Mouse (Mus musculus) G1E-ER4 (cell line): ENCODE results near the gene Nedd9. TPM values are rescaled to one million over a fixed set of nuclear protein-coding genes. Genes with fewer than 3 reads are reported as not detected.

Experiments used
- GATA1 ChIP-seq: IDR thresholded peaks from one replicate; pipeline ENCODE4 v1.8.0; 2012; ENCODE audit warnings: low read length, inconsistent platforms
- polyA plus RNA-seq: library from polyadenylated mRNA; stranded (reverse); fragments of >175 nt; gene quantifications from 2 replicates; pipeline ENCODE4 v1.2.3, GENCODE M21; 2012

The Nedd9 gene
- polyA plus RNA-seq: 0.02 and 0.16 TPM in 2 replicates

- no peak for TF ChIP-seq GATA1
Observed at GRCm38 (mm10) chr13:41486606-41487408, at the start of gene Nedd9. TSS of gene Nedd9 (minus strand) at chr13:41487362.

DNA sequence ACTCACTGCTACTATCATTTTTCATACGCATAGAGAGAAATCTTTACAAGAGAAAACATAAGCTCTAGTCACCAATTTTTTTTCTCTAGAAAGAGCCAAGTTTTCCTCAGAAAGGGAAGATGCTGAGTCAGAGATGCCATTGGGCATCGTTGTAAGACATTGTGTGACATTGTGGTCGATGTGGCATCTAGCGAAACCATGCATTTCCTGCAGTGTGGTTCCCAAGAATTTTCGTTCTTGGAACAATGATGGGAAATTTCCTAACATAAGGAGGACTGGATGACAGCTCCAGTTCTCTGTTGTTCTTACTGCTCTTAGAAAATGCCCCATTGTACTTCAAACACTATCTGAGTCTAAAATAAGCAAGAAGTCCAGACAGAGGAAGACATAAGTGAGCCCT is 45.5 kb upstream of the Nedd9 start:
- TF ChIP-seq GATA1: no peak

DNA sequence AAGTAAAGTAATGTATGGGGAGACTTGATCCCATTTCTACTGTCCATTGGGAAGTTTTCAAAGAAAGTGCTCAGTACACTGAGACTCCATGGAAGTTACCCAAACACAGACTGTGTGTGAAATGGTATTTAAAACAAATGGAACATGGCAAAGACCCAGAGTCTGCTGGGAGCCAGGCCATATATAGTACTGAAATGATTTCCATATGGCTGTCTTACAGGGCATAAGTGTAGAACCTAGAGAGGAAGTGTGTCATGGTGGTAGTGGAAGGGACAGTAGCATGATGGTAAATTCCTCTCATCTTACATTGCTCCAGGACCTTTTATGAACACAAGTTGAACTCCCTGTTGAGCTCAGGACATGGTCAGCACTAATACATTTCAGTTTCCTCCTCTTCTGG is 43.2 kb upstream of the Nedd9 start:
- TF ChIP-seq GATA1: no peak

GRCm38 (mm10) chr13:41524208-41524607 is 37.0 kb upstream of the Nedd9 start:
- no peak for TF ChIP-seq GATA1

GRCm38 (mm10) chr13:41521296-41521695 is 34.1 kb upstream of the Nedd9 start:
- no peak for TF ChIP-seq GATA1

DNA sequence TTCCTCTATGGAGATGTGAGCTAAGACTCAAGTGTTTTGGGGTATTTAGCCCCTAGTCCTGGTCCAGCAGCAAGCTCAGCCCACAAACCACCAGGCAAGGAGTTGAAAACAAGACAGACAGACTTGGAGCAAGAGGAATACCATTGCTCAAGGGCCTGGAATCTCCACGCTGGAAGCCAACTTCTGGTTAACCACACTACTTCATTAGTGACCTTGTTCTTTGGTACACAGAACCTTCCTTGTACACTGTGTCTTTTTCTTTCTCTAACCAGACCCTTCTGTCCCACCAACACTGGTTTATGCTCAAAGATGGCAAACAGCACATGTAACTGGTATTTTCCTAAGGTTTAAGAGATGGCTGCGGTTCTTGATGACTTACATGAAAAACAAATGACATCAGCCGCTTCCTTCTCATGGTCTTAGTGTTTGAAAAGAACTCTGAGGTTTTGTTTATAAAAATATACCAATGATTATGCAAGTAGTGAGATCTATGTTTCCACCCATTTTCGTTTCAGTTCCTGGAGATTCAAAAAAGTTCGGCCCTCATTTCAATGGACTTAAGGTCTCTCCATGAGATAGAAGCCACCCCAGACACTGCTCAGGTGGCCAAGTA is 33.5 kb upstream of the Nedd9 start:
- TF ChIP-seq GATA1: no peak

DNA sequence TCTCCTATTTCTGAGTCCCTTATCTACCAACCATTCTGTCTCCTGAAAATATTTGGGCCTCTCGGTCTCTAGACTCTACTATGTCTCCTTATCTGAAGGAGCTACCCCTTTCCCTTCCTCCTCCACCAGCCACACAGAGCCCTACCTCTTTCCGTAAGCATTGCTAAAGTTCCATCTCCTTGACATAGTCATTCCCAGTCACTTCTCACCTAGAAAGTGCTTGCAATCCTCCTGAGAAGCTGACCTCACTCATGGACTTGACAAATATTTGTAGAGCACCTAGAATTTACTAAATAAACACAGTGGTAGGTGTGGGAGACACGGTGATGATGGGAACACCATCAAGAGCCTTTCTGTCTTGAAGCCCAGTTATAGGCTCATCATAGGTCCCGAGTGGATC is 32.6 kb upstream of the Nedd9 start:
- no peak for TF ChIP-seq GATA1

- no peak for TF ChIP-seq GATA1
Observed at GRCm38 (mm10) chr13:41517193-41517592, 30.0 kb upstream of the Nedd9 start.

DNA sequence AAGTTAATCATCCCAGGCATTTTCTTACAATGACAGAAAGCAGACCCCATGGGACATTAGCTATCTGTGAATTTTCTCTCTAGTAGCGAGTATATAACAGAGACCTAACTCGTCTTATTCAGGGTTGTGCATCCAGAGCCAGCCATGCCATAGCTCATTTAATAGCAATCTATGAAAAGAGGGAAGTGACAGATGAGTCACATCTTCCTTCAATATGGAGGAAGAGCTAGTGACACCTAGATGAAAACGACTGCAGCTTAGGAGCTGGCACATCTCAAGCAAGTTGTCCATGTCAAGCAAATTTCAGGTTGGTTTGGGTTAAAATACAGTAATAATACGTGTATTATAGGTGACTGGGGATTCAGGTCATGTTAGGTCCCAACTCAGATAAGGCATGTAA is 28.6 kb upstream of the Nedd9 start:
- no peak for TF ChIP-seq GATA1

DNA sequence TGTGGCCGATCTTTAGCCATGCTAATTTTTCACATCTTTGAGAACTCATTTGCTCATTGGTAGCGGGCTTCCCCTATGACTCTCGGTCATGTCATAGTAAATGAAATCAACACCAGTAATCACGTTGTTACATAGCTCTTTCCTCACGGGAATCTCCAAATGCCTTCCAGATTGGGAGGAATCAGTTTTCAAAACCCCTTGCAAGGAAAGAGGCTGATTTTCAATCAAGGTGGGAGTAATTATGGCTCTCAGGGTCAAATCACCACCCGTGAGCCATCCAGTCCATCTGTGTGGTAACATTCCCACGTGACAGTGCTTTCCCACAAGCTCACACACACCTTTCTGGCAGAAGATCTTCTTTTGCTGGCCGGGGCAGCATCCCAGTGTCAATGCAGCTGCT is 27.8 kb upstream of the Nedd9 start:
- TF ChIP-seq GATA1: no peak

- no peak for TF ChIP-seq GATA1
Observed at GRCm38 (mm10) chr13:41513456-41513855, 26.3 kb upstream of the Nedd9 start.

GRCm38 (mm10) chr13:41512243-41512642 is 25.1 kb upstream of the Nedd9 start:
- TF ChIP-seq GATA1: no peak

- TF ChIP-seq GATA1: no peak
Observed at GRCm38 (mm10) chr13:41510631-41511419, 23.7 kb upstream of the Nedd9 start.

- no peak for TF ChIP-seq GATA1
Observed at GRCm38 (mm10) chr13:41505594-41505993, 18.4 kb upstream of the Nedd9 start.

- TF ChIP-seq GATA1: no peak
Observed at GRCm38 (mm10) chr13:41504997-41505396, 17.8 kb upstream of the Nedd9 start.

DNA sequence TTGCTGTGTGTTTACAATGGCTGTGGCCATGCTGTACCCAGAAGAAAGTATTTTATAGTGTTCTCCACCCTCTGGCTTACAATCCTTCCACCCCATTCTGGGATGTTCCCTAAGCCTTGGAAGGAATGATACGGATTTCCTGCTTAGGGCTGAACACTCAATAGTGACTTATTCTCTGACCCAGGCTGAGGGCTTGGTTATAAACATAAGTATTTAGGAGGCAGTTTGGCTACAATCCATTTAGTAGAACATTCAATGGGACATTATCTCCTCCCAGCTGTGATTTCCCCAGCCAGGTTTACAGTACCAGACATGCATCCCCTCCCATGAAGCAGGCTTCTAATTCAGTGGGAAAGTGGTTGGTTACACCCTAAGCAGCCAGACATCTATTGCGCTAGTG is 17.3 kb upstream of the Nedd9 start:
- TF ChIP-seq GATA1: no peak
